Mouse (Mus musculus) liver, embryonic 14.5 days (tissue): ENCODE data around the gene Svs6. TPM values are rescaled to one million over a fixed set of nuclear protein-coding genes. Genes with fewer than 3 reads are reported as not detected.
"Not testable (repeated sequence)": the region's sequence is repeated elsewhere in the genome, so short reads cannot be mapped to it uniquely, and the experiment has no call there.

Source experiments
- ATAC-seq: fragments of 200-750 bp; cut with Nextera tagmentation; 2 replicates; pipeline ENCODE4 v1.8.0; 2017; ENCODE audit warnings: moderate number of reproducible peaks, mild to moderate bottlenecking, moderate library complexity; ENCODE audit not compliant: insufficient read depth
- DNase-seq, 3 experiments: peaks; one replicate each; pipeline ENCODE4 v3.0.0-alpha.2; 2012 to 2013; ENCODE audit warnings: low read depth in 3 of 3, low spot score in 3 of 3
- H3K27ac ChIP-seq: fragments of 300-500 bp; sonication (generic); 2 replicates; pipeline ENCODE4 v1.5.1; 2014; ENCODE audit warnings: moderate library complexity, mild to moderate bottlenecking, control low read depth, inconsistent platforms
- H3K27me3 ChIP-seq: fragments of 300-500 bp; sonication (generic); 2 replicates; pipeline ENCODE4 v1.6.1; 2014; ENCODE audit warnings: mild to moderate bottlenecking, low read length, moderate library complexity; ENCODE audit not compliant: control insufficient read depth, insufficient read depth
- H3K36me3 ChIP-seq: fragments of 300-500 bp; sonication (generic); replicated peaks from 2 replicates; pipeline ENCODE4 v1.6.1; 2014; ENCODE audit warnings: low read depth; ENCODE audit not compliant: control insufficient read depth, insufficient read depth
- H3K4me1 ChIP-seq, 2 experiments: fragments of 200-500 bp in 1 of 2; fragments of 300-500 bp in 1 of 2; sonication (generic) in 1 of 2; replicated peaks; 2 replicates each; pipeline ENCODE4 v1.6.1; 2012 to 2014; ENCODE audit warnings: antibody characterized with exemption in 1 of 2, inconsistent platforms in 1 of 2, low read length in 1 of 2; ENCODE audit not compliant: control insufficient read depth in 2 of 2, insufficient read depth in 2 of 2
- H3K4me2 ChIP-seq: fragments of 300-500 bp; sonication (generic); 2 replicates; pipeline ENCODE4 v1.6.1; 2014; ENCODE audit warnings: low read depth, mild to moderate bottlenecking, control low read depth, moderate library complexity
- H3K4me3 ChIP-seq, 2 experiments: fragments of 200-500 bp in 1 of 2; fragments of 300-500 bp in 1 of 2; sonication (generic) in 1 of 2; 2 replicates each; pipeline ENCODE4 v1.5.1; 2012 to 2014; ENCODE audit warnings: low read depth in 2 of 2, low read length in 2 of 2, mild to moderate bottlenecking in 2 of 2, control low read depth in 1 of 2, inconsistent platforms in 1 of 2, moderate library complexity in 1 of 2; ENCODE audit not compliant: insufficient read depth in 1 of 2
- H3K9ac ChIP-seq: fragments of 300-500 bp; sonication (generic); replicated peaks from 2 replicates; pipeline ENCODE4 v1.6.1; 2014; ENCODE audit warnings: mild to moderate bottlenecking, control low read depth, moderate library complexity
- H3K9me3 ChIP-seq: fragments of 300-500 bp; sonication (generic); 2 replicates; pipeline ENCODE4 v1.6.1; 2016; ENCODE audit warnings: low read length, mixed read lengths; ENCODE audit not compliant: control insufficient read depth
- CTCF ChIP-seq: IDR thresholded peaks from 2 replicates; pipeline ENCODE4 v1.5.1; 2016; ENCODE audit warnings: antibody characterized with exemption, low read depth, control low read depth
- EP300 ChIP-seq: IDR thresholded peaks from 2 replicates; pipeline ENCODE4 v1.6.1; 2016; ENCODE audit warnings: antibody characterized with exemption, low read depth
- WGBS: fragments of 180-500 bp; shearing (Covaris S2); extraction: QIAGEN DNeasy Blood & Tissue Kit; methylation state at CpG from one replicate; pipeline ENCODE4 v1.1.7; 2014; ENCODE audit not compliant: insufficient replicate concordance; 5-methylcytosine and 5-hydroxymethylcytosine counted together
- polyA plus RNA-seq, 2 experiments: library from polyadenylated mRNA; depleted of rRNA in 1 of 2; stranded (reverse) in 1 of 2; unstranded in 1 of 2; fragments of >200 nt; fragmentation: Nextera tagmentation in 1 of 2; extraction: Ambion mirVana in 1 of 2; gene quantifications; 2 replicates each; pipeline versions ENCODE4 v1.2.1 to v1.2.3; 2012 to 2014

The Svs6 gene
- polyA plus RNA-seq, 2 experiments, result not detected

GRCm38 (mm10) chr2:164347697-164348096, 31.1 kb downstream of the Svs6 start:
- not testable (repeated sequence) for ATAC-seq, H3K9ac ChIP-seq, H3K4me2 ChIP-seq, H3K4me1 ChIP-seq, DNase-seq, H3K4me3 ChIP-seq, H3K27ac ChIP-seq, H3K9me3 ChIP-seq, H3K27me3 ChIP-seq, H3K36me3 ChIP-seq

DNA sequence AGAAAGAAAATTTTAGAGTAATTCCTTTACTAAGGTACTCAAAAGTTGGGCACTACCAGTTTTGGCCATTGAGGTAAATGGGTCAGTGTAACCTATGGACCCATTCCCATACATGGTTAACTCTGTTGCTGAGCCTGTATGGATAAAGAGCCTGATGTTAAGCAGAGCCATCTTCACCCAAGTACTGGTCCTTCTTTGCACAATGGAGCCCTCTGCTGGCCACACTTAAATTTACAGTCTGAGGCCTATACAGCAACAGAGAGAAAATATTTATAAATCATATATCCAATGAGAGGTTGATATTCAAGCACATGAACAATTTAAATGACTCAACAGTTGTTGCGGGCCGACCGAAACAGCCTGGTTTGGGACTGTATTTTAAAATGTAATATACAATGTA, 32.4 kb downstream of the Svs6 start:
- no peaks in the 10 kb centered on the region for H3K9me3 ChIP-seq
- H3K4me2 ChIP-seq, result no peak overlapping the region
- H3K9ac ChIP-seq, result no peak overlapping the region
- ATAC-seq (no peak), DNase-seq (peak in 1 of 3 experiments; percentile 9)
- no peaks in the 10 kb centered on the region for H3K36me3 ChIP-seq
- no peaks in the 10 kb centered on the region for H3K4me1 ChIP-seq
- 69% methylated on average over 3 of the region's 3 CpGs for WGBS
- H3K27me3 ChIP-seq, result no peaks in the 10 kb centered on the region
- no peak overlapping the region for H3K4me3 ChIP-seq
- no peak overlapping the region for H3K27ac ChIP-seq
- TF ChIP-seq CTCF, result peak; percentile 55; the same call in 1 of the 2 replicates
- no peak for TF ChIP-seq EP300

DNA sequence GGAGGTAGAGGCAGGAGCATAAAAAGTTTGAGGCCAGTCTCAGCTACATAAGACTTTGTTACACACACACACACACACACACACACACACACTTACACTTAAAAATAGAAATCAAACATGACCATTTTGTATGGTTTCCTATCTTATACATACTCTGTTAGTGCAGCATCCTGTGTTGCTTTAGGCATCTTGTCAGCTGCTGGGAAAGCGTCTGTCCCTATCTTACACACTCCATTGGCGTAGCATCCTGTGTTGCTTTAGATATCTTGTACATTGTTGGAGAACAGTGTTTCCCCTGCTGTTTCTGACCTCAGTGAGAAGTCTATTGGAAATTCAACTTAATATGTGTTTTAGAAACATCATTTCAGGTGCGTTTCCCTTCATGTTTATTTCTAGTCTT, 36.1 kb downstream of the Svs6 start:
- Histone ChIP-seq H3K27ac (no peak overlapping the region), H3K4me2 (no peak overlapping the region), H3K36me3 (no peaks in the 10 kb centered on the region), H3K9ac (no peak overlapping the region), H3K27me3 (no peaks in the 10 kb centered on the region), H3K4me3 (no peak overlapping the region), H3K9me3 (no peaks in the 10 kb centered on the region), H3K4me1 (no peaks in the 10 kb centered on the region)
- WGBS, result 55% methylated on average over 3 of the region's 3 CpGs
- TF ChIP-seq CTCF (no peak), EP300 (no peak)
- ATAC-seq (no peak), DNase-seq (no peak)

DNA sequence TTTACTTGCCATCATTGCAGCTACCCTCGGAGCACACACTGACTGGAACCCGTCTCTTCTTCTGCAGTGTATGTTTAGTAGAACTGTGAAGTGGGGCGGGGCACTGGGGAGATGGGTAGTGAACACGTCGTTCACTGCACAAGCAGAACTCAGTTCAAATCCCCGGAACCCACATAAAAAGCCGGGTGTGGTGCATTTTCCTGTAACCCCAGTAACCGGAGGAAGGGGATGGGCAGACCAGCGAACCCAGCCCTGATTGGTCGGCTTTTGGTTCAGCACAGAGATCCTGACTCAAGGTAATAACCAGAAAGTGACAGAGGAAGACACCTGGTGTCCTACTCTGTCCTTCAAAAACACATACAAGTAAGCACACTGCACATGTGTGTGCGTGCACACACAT, 36.8 kb downstream of the Svs6 start:
- H3K9me3 ChIP-seq, result no peaks in the 10 kb centered on the region
- no peaks in the 10 kb centered on the region for H3K4me1 ChIP-seq
- no peaks in the 10 kb centered on the region for H3K36me3 ChIP-seq
- no peak overlapping the region for H3K4me2 ChIP-seq
- no peaks in the 10 kb centered on the region for H3K27me3 ChIP-seq
- H3K27ac ChIP-seq, result no peak overlapping the region
- DNase-seq (no peak), ATAC-seq (no peak)
- WGBS, result 63% methylated on average over 11 of the region's 11 CpGs
- TF ChIP-seq EP300, result no peak
- no peak overlapping the region for H3K9ac ChIP-seq
- H3K4me3 ChIP-seq, result no peak overlapping the region

- Histone ChIP-seq H3K36me3 (no peaks in the 10 kb centered on the region), H3K4me2 (no peak overlapping the region), H3K27ac (no peak overlapping the region), H3K4me3 (no peak overlapping the region), H3K9ac (no peak overlapping the region), H3K9me3 (no peaks in the 10 kb centered on the region), H3K4me1 (no peaks in the 10 kb centered on the region), H3K27me3 (no peaks in the 10 kb centered on the region)
- DNase-seq (no peak), ATAC-seq (no peak)
- no peak for TF ChIP-seq EP300
- TF ChIP-seq CTCF, result no peak
- WGBS, result 52% methylated on average over 11 of the region's 11 CpGs
These were observed 39.8 kb downstream of the Svs6 start for GRCm38 (mm10) chr2:164356177-164356967.
